Mouse (Mus musculus): ENCODE measurements around the gene Kank2. TPM values are rescaled to one million over a fixed set of nuclear protein-coding genes. Genes with fewer than 3 reads are reported as not detected.

Kank2 gene
- total and polyA plus RNA-seq, 3 experiments = 0.09 to 2.3 (median 0.60) TPM

DNA sequence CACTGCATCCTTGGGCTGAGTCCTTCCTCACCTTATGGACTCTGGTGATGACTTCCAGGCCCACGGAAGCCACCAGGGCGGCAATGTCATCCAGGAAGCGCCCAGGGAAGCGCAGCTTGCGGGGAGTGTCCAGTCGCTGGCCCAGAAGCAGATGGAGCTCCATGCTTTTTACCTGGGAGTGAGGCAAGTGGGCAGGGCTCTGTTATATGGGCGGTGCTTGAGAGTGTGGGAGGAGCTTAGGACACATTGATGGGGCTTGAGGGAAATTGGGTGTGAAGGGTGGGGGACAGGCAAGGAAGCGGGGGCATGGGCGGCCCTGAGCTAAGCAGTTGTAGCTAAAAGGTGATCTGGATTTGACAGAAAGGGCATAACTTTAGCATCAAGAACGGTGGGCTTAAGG, 25.8 kb upstream of the Kank2 start:
- no peak overlapping the region for H3K4me2 ChIP-seq (ENCODE audit: insufficient read depth, low read depth, poor library complexity, severe bottlenecking)
- no peaks in the 10 kb centered on the region for H3K27me3 ChIP-seq (replicated peaks)
- DNase-seq (ENCODE audit: extremely low read depth) = no peak
- TF ChIP-seq CHD2 (IDR thresholded peaks at IDR 0.05; ENCODE audit: low read length) (no peak), ETS1 (conservative IDR thresholded peaks at IDR 0.05; ENCODE audit: low read depth, low read length) (no peak), TBP (conservative IDR thresholded peaks at IDR 0.05; ENCODE audit: low read depth, low read length) (no peak), MAX (IDR thresholded peaks at IDR 0.05; ENCODE audit: low read length) (no peak), RAD21 (IDR thresholded peaks at IDR 0.05; ENCODE audit: low read depth, low read length) (no peak), ZC3H11A (IDR thresholded peaks at IDR 0.05; ENCODE audit: low read depth, low read length) (no peak), SMC3 (IDR thresholded peaks at IDR 0.05; ENCODE audit: low read depth, low read length) (no peak), GABPA (IDR thresholded peaks at IDR 0.05; ENCODE audit: insufficient replicate concordance, low read depth, low read length) (no peak), USF2 (conservative IDR thresholded peaks at IDR 0.05; ENCODE audit: low read depth, low read length) (no peak), IRF4 (IDR thresholded peaks at IDR 0.05; ENCODE audit: low read depth, low read length) (no peak), MAFK (IDR thresholded peaks at IDR 0.05; ENCODE audit: insufficient replicate concordance, low read length) (no peak), JUND (conservative IDR thresholded peaks at IDR 0.05; ENCODE audit: low read depth, low read length) (no peak)
- no peak overlapping the region for H3K4me3 ChIP-seq (replicated peaks in 1 of 3; ENCODE audit: low read depth in 2 of 3, low read length in 2 of 3, poor library complexity in 1 of 3)
- H3K27ac ChIP-seq (ENCODE audit: insufficient read depth, low read depth) = no peak overlapping the region
- peaks cover 2 to 5% of the 10 kb centered on the region in 2 experiments for H3K36me3 ChIP-seq (replicated peaks in 1 of 2; ENCODE audit: control insufficient read depth in 1 of 2, insufficient read depth in 1 of 2, low read length in 1 of 2)
- H3K79me2 ChIP-seq (replicated peaks; ENCODE audit: control insufficient read depth, extremely low read depth, insufficient read depth, poor library complexity, severe bottlenecking) = no peaks in the 10 kb centered on the region
- H3K4me1 ChIP-seq (ENCODE audit: control insufficient read depth in 1 of 2, insufficient read depth in 2 of 2) = 0 out of 4 replicates have a peak, but pooled peaks cover 0 to 3% of the 10 kb centered on the region in 2 experiments
- no peak overlapping the region for H3K9ac ChIP-seq (ENCODE audit: insufficient read depth, low read depth)
- no peaks in the 10 kb centered on the region for H3K9me3 ChIP-seq (replicated peaks; ENCODE audit: low read length)
- dilution Hi-C loops (cut with MboI; ENCODE audit: extremely low pct_ligation_motif_present, extremely low pct_unique_long_range_greater_than_20kb, low sequenced_read_pairs) = no loop called here
- in situ Hi-C loops (cut with MboI; ENCODE audit: low pct_ligation_motif_present, low pct_unique_long_range_greater_than_20kb, low sequenced_read_pairs) = no loop called here

DNA sequence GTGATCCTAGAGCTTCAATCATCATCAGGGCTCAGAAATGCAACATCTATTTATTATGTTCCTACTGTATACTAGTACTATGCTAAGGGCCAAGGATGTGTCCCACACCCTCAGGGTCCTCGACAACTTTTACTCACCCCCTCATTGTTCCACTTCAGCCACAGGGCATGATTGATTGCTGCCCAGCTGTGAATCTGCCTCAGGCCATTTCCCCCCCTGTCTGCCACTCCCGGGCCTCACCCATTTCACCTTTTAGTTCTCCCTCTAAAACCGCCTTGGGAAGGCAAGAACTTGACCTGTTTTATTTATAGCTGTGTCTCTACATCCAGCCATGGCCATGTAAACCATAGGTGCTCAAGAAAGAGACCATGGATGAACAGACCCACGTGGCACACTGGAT, 25.4 kb upstream of the Kank2 start:
- no peak overlapping the region for H3K9ac ChIP-seq (ENCODE audit: insufficient read depth, low read depth)
- H3K4me3 ChIP-seq (replicated peaks in 1 of 3; ENCODE audit: low read depth in 2 of 3, low read length in 2 of 3, poor library complexity in 1 of 3) = no peak overlapping the region
- dilution Hi-C loops (cut with MboI; ENCODE audit: extremely low pct_ligation_motif_present, extremely low pct_unique_long_range_greater_than_20kb, low sequenced_read_pairs) = no loop called here
- no peak for DNase-seq (ENCODE audit: extremely low read depth)
- no peaks in the 10 kb centered on the region for H3K27me3 ChIP-seq (replicated peaks)
- no peak overlapping the region for H3K27ac ChIP-seq (ENCODE audit: insufficient read depth, low read depth)
- no peaks in the 10 kb centered on the region for H3K9me3 ChIP-seq (replicated peaks; ENCODE audit: low read length)
- no peak for TF ChIP-seq RAD21 (IDR thresholded peaks at IDR 0.05; ENCODE audit: low read depth, low read length)
- TF ChIP-seq SMC3 (IDR thresholded peaks at IDR 0.05; ENCODE audit: low read depth, low read length) = no peak
- no peak for TF ChIP-seq JUND (conservative IDR thresholded peaks at IDR 0.05; ENCODE audit: low read depth, low read length)
- TF ChIP-seq PAX5 (IDR thresholded peaks at IDR 0.05; ENCODE audit: low read length) = no peak
- no peak for TF ChIP-seq HCFC1 (IDR thresholded peaks at IDR 0.05; ENCODE audit: low read depth, low read length)
- no peaks in the 10 kb centered on the region for H3K79me2 ChIP-seq (replicated peaks; ENCODE audit: control insufficient read depth, extremely low read depth, insufficient read depth, poor library complexity, severe bottlenecking)
- in situ Hi-C loops (cut with MboI; ENCODE audit: low pct_ligation_motif_present, low pct_unique_long_range_greater_than_20kb, low sequenced_read_pairs) = no loop called here
- H3K36me3 ChIP-seq (replicated peaks in 1 of 2; ENCODE audit: control insufficient read depth in 1 of 2, insufficient read depth in 1 of 2, low read length in 1 of 2) = peaks cover 0 to 1% of the 10 kb centered on the region in 2 experiments
- H3K4me1 ChIP-seq (ENCODE audit: control insufficient read depth in 1 of 2, insufficient read depth in 2 of 2) = 0 out of 4 replicates have a peak, but pooled peaks cover 0 to 3% of the 10 kb centered on the region in 2 experiments
- no peak overlapping the region for H3K4me2 ChIP-seq (ENCODE audit: insufficient read depth, low read depth, poor library complexity, severe bottlenecking)
